Mouse (Mus musculus) left cerebral cortex, postnatal 25 days (tissue): Measurements from ENCODE around the gene Slc38a7. TPM values are rescaled to one million over a fixed set of nuclear protein-coding genes. Genes with fewer than 3 reads are reported as not detected.
"Not testable (repeated sequence)": the region's sequence is repeated elsewhere in the genome, so short reads cannot be mapped to it uniquely, and the experiment has no call there.

Experiments
- DNase-seq, 2 experiments: peaks; one replicate each; pipeline ENCODE4 v3.0.0; 2022; ENCODE audit warnings: low spot score in 2 of 2, mixed read lengths in 1 of 2
- intact Hi-C: fragments of 180-260 bp; cut with DNase I; formaldehyde crosslinking; loops from one replicate; pipeline ENCODE4 v1.15.1; 2025
- total RNA-seq, 2 experiments: library from RNA; stranded (reverse); gene quantifications; 2 replicates each; pipeline ENCODE4 v1.2.3; 2021

The Slc38a7 gene
- total RNA-seq, 2 experiments from 2014 or later, result 27.0 to 27.9 TPM

- no peak for DNase-seq
- intact Hi-C loops, result no loop called here
Measured at GRCm38 (mm10) chr8:95816044-95816708, 37.2 kb downstream of the Slc38a7 start.

- intact Hi-C loops, result no loop called here
- DNase-seq, result no peak
Measured at GRCm38 (mm10) chr8:95810184-95810591, 43.2 kb downstream of the Slc38a7 start.

- intact Hi-C loops, result no loop called here
- DNase-seq, result no peak
Measured at GRCm38 (mm10) chr8:95809116-95809515, 44.2 kb downstream of the Slc38a7 start.

GRCm38 (mm10) chr8:95808631-95809030 lies 44.7 kb downstream of the Slc38a7 start:
- intact Hi-C loops, result no loop called here
- no peak for DNase-seq

GRCm38 (mm10) chr8:95807861-95808260 lies 45.5 kb downstream of the Slc38a7 start:
- intact Hi-C loops, result no loop called here
- peak; percentile 96 to 99 for DNase-seq

- intact Hi-C loops, result no loop called here
- peak; percentile 99 to 100 for DNase-seq
Measured at GRCm38 (mm10) chr8:95807331-95807843, 46.0 kb downstream of the Slc38a7 start, which contains the start of gene Cnot1. Gene Cnot1 (minus strand): TSS chr8:95807464.

- no peak for DNase-seq
- intact Hi-C loops, result no loop called here
Measured at GRCm38 (mm10) chr8:95806461-95807191, 46.7 kb downstream of the Slc38a7 start.

GRCm38 (mm10) chr8:95805482-95805881 lies 47.9 kb downstream of the Slc38a7 start:
- intact Hi-C loops, result no loop called here
- DNase-seq, result no peak

GRCm38 (mm10) chr8:95802231-95802630 lies 51.1 kb downstream of the Slc38a7 start:
- no peak for DNase-seq
- intact Hi-C loops, result no loop called here

- peak in 1 of 2 experiments; percentile 11 for DNase-seq
- intact Hi-C loops, result no loop called here
Measured at GRCm38 (mm10) chr8:95801476-95802064, 51.8 kb downstream of the Slc38a7 start.

- intact Hi-C loops, result no loop called here
- DNase-seq, result no peak
Measured at GRCm38 (mm10) chr8:95800353-95800752, 53.0 kb downstream of the Slc38a7 start.

GRCm38 (mm10) chr8:95799891-95800290 lies 53.4 kb downstream of the Slc38a7 start:
- DNase-seq, result no peak
- intact Hi-C loops, result no loop called here

GRCm38 (mm10) chr8:95799117-95799516 lies 54.2 kb downstream of the Slc38a7 start:
- intact Hi-C loops, result no loop called here

GRCm38 (mm10) chr8:95795333-95796061 lies 57.8 kb downstream of the Slc38a7 start:
- DNase-seq, intact Hi-C loops: not testable (repeated sequence)

More at GRCm38 (mm10) chr8:95799117-95799516, 54.2 kb downstream of the Slc38a7 start:
- no peak for DNase-seq

Other genes with a start within 250 kb of the Slc38a7 start
- gene Gins3, start 220.1 kb downstream of the Slc38a7 start, total RNA-seq, result 1 to 10 TPM; 1.6 to 2.2 TPM
- gene Ndrg4, start 176.6 kb downstream of the Slc38a7 start, total RNA-seq, result 1,000 to 10,000 TPM; 1,687 to 1,794 TPM
- 10 to 100 TPM; 16.1 to 21.9 TPM for gene Setd6, start 137.7 kb downstream of the Slc38a7 start, total RNA-seq
- 100 to 1,000 TPM; 124 to 128 TPM for gene Cnot1, start 46.1 kb downstream of the Slc38a7 start, total RNA-seq
- gene Sap18b, start 28.2 kb downstream of the Slc38a7 start, total RNA-seq, result 10 to 100 TPM; 88.4 to 99.8 TPM
- 100 to 1,000 TPM; 230 to 236 TPM for gene Got2, start 35.0 kb upstream of the Slc38a7 start, total RNA-seq